Mouse (Mus musculus) liver, embryonic 15.5 days (tissue): ENCODE measurements around the gene Gas2. TPM values are rescaled to one million over a fixed set of nuclear protein-coding genes. Genes with fewer than 3 reads are reported as not detected.

Source experiments
- ATAC-seq: fragments of 200-750 bp; cut with Nextera tagmentation; 2 replicates; pipeline ENCODE4 v1.8.0; 2017; ENCODE audit warnings: moderate number of reproducible peaks, mild to moderate bottlenecking, moderate library complexity; ENCODE audit not compliant: insufficient read depth
- H3K27ac ChIP-seq: fragments of 300-500 bp; sonication (generic); replicated peaks from 2 replicates; pipeline ENCODE4 v1.5.1; 2015; ENCODE audit warnings: mild to moderate bottlenecking, inconsistent platforms
- H3K27me3 ChIP-seq: fragments of 300-500 bp; sonication (generic); 2 replicates; pipeline ENCODE4 v1.6.1; 2015; ENCODE audit warnings: mild to moderate bottlenecking, inconsistent platforms
- H3K36me3 ChIP-seq: fragments of 300-500 bp; sonication (generic); replicated peaks from 2 replicates; pipeline ENCODE4 v1.6.1; 2015; ENCODE audit warnings: moderate library complexity, mild to moderate bottlenecking, inconsistent platforms
- H3K4me1 ChIP-seq: fragments of 300-500 bp; sonication (generic); replicated peaks from 2 replicates; pipeline ENCODE4 v1.6.1; 2015; ENCODE audit warnings: inconsistent platforms
- H3K4me2 ChIP-seq: fragments of 300-500 bp; sonication (generic); 2 replicates; pipeline ENCODE4 v1.6.1; 2015; ENCODE audit warnings: moderate library complexity, mild to moderate bottlenecking, inconsistent platforms
- H3K4me3 ChIP-seq: fragments of 300-500 bp; sonication (generic); replicated peaks from 2 replicates; pipeline ENCODE4 v1.5.1; 2015; ENCODE audit warnings: mild to moderate bottlenecking, inconsistent platforms
- H3K9ac ChIP-seq: fragments of 300-500 bp; sonication (generic); 2 replicates; pipeline ENCODE4 v1.6.1; 2015; ENCODE audit warnings: moderate library complexity, mild to moderate bottlenecking, inconsistent platforms
- H3K9me3 ChIP-seq: fragments of 300-500 bp; sonication (generic); replicated peaks from 2 replicates; pipeline ENCODE4 v1.6.1; 2016; ENCODE audit warnings: inconsistent platforms
- WGBS: fragments of 180-500 bp; shearing (Covaris S2); methylation state at CpG from one replicate; pipeline ENCODE4 v1.1.7; 2015; ENCODE audit warnings: mixed read lengths; ENCODE audit not compliant: insufficient replicate concordance; 5-methylcytosine and 5-hydroxymethylcytosine counted together
- polyA plus RNA-seq: library from polyadenylated mRNA; unstranded; fragments of >200 nt; fragmentation: Nextera tagmentation; extraction: Ambion mirVana; gene quantifications from 2 replicates; pipeline ENCODE4 v1.2.1, GENCODE M21; 2015

Gas2 gene
- polyA plus RNA-seq, 1 experiment from 2014 or later = 5.6 TPM

DNA sequence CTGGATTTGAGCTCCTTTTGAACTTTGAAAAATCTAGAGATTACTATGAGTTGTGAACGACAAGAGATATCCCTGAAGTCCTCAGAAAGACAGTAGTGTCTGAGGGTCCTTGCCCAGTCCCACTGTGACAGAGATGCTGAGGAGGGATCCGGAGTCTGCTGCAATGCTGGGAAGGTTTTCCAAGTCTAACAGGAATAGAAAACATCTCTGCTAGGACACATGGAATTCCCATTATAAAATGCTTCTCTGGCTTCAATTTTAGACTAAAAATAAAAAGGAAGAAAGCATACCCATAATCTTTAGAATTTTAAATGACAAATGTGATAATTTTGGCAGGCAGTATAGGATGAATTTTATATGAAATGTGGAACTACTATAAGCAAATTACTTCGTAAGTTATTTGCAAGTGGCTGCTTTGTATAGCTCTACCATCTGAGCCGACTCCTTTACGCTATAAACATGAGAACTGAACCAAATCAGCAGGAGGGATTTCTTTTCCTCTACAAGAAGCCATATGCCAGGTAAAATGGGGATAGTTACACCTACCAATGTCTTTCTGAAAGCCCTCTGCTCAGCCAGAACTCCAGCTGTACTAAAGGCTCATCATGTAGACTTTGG, 9.8 kb upstream of the Gas2 start:
- H3K4me3 ChIP-seq = no peak overlapping the region
- no peak overlapping the region for H3K9ac ChIP-seq
- no peak overlapping the region for H3K27ac ChIP-seq
- H3K4me1 ChIP-seq = no peaks in the 10 kb centered on the region
- no peak for ATAC-seq
- H3K36me3 ChIP-seq = no peaks in the 10 kb centered on the region
- no peaks in the 10 kb centered on the region for H3K27me3 ChIP-seq
- H3K9me3 ChIP-seq = no peaks in the 10 kb centered on the region
- 72% methylated on average over 5 of the region's 5 CpGs for WGBS
- H3K4me2 ChIP-seq = no peak overlapping the region

DNA sequence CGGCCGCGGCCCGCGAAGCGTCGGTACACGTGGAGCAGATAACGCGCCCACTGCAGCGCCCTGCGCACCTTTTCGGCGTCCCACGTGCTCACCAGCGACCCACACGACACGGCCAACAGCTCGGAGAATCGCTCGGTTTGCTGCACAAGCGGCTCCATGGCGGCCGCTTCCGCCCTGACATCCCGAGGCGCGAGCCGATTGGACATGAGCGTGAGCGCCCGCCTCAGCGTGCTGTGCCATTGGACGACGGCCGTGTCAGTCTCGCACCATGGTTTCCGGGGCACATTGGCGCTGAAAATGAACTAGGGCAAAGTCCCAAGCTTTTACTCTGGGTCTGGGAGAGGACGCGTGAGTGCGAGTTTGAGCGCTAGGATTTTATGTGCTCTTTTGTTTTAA, 280 bp downstream of the Gas2 start, which contains the start of gene Fancf:
Gene Fancf, minus strand, starts transcription at position 171 of the 396 bp plus-strand sequence.
- Histone ChIP-seq H3K4me2 (peak within 1 kb of the TSS; percentile 91), H3K9ac (peak within 1 kb of the TSS; percentile 76), H3K4me3 (peak within 1 kb of the TSS; percentile 91), H3K27ac (peak within 1 kb of the TSS; percentile 93), H3K9me3 (no peaks in the 10 kb centered on the region), H3K4me1 (peaks cover 33% of the 10 kb centered on the region), H3K36me3 (peaks cover 22% of the 10 kb centered on the region), H3K27me3 (no peaks in the 10 kb centered on the region)
- WGBS = under 1% methylated on average over 43 of the region's 43 CpGs
- ATAC-seq = peak; percentile 98

DNA sequence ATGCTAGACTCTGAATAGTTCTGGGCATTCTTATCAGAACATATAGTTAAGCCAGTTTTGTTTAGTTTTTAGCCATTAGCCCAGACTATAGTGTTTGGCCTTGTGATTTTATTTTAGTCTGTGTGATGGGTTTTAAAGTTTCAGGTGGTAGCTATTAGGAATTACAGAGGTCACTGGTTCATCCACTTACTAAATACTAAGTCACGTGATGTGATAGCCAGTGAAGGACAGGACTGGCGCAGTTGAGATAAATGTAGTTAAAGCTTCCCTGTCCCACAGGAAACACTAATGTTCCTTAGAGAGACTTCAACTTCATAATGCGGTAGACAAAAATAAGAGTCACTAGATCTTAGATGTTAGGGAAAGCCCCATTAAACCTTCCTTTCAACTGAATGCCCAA, 1.0 kb downstream of the Gas2 start:
- H3K9ac ChIP-seq = peak overlapping the region; percentile 76

DNA sequence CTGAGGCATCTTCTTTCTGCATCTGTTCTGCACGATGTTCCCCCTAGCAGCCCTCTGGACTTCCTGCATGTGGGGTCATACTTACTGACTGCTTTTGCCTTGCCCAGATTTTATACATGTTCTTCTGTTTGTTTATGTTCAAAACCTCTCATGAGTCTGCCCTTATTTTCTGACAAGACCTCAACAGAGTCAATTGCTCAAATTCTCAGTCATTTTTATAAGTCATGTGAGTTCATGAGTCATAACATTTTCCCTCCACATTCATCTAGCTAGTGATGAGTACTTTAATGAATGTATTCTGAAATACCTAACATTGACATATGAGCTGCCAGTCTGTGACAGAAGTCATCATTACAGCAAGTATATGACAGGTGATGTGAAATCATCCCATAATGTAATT, 3.5 kb downstream of the Gas2 start:
- Histone ChIP-seq H3K4me2 (no peak overlapping the region), H3K27ac (no peak overlapping the region), H3K4me1 (peaks cover 25% of the 10 kb centered on the region), H3K4me3 (no peak overlapping the region), H3K36me3 (0 out of 2 replicates have a peak, but pooled peaks cover 13% of the 10 kb centered on the region), H3K27me3 (no peaks in the 10 kb centered on the region), H3K9me3 (no peaks in the 10 kb centered on the region), H3K9ac (no peak overlapping the region)
- ATAC-seq = no peak
- 54% methylated on average over 1 of the region's 1 CpGs for WGBS

More for the DNA sequence above, 1.0 kb downstream of the Gas2 start:
- no peak for ATAC-seq
- Histone ChIP-seq H3K4me1 (peaks cover 33% of the 10 kb centered on the region), H3K4me3 (peak overlapping the region; percentile 91), H3K4me2 (peak overlapping the region; percentile 91), H3K27me3 (no peaks in the 10 kb centered on the region), H3K9me3 (no peaks in the 10 kb centered on the region), H3K36me3 (peaks cover 18% of the 10 kb centered on the region; the same call in 1 of the 2 replicates), H3K27ac (peak overlapping the region; percentile 83; the same call in 1 of the 2 replicates)
- WGBS = 51% methylated on average over 3 of the region's 3 CpGs

DNA sequence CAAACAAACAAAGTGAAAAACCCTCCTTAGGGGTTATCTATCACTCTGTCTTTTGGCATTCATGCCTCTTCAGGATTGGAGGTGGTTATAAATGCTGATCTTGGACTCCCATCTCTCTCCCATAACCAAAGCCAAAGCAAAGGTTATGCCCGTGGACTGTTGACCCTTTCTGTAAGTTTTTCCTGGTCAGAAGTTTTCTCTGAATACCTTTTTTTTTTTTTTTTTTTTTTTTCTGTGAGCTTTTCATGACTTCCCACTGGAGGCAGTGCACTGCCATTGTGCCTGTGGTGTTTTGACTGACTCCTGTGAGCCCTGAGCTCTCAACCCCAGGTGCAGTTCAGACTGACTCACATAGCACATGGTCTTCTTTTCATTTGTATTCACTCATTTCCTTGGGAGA, 6.2 kb downstream of the Gas2 start:
- H3K36me3 ChIP-seq = 0 out of 2 replicates have a peak, but pooled peaks cover 13% of the 10 kb centered on the region
- no peak overlapping the region for H3K4me3 ChIP-seq
- no peak overlapping the region for H3K27ac ChIP-seq
- H3K9me3 ChIP-seq = no peaks in the 10 kb centered on the region
- ATAC-seq = no peak
- peaks cover 11% of the 10 kb centered on the region for H3K4me1 ChIP-seq
- no peaks in the 10 kb centered on the region for H3K27me3 ChIP-seq
- WGBS = 57% methylated on average over 1 of the region's 1 CpGs
- H3K4me2 ChIP-seq = no peak overlapping the region
- no peak overlapping the region for H3K9ac ChIP-seq

DNA sequence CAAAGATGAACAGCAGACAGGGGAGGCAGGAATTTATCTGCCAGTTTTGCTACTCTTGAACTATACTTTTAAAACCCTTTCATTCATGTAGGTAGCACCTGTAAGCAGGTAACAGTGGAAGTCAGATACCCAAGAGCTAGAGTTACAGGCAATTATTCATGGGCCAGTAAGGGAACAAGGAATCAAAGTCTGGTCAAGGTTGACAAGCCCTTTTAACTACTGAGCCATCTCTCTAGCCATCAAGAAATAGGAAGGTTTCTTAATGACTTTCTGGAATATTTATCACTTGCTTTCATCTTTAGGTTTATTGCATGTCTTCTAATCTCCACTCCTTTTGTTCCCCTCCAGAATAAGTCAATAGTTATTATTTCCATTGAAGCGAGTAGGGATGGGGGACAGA, 10.2 kb downstream of the Gas2 start:
- WGBS = 46% methylated on average over 1 of the region's 1 CpGs
- ATAC-seq = no peak
- H3K27me3 ChIP-seq = no peaks in the 10 kb centered on the region

DNA sequence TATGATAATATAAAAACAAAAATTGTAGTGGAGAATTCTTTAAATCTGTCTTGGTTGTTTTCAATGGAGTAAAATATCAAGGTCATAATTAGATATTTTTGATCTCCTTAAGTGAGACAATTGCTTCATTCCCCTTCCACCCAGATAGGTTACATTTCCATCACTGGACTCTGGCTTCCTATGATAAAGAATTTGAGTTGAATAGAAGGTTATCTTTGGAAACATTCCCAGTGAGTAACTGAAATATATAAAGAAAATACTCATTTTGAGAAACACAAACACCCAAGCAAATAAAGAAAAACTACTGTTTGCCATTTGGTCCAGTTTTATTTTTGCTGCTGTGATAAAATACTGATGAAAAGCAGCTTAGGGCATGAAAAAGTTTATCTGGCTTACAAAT, 10.8 kb downstream of the Gas2 start:
- Histone ChIP-seq H3K27ac (no peak overlapping the region), H3K27me3 (no peaks in the 10 kb centered on the region), H3K36me3 (0 out of 2 replicates have a peak, but pooled peaks cover 3% of the 10 kb centered on the region), H3K9ac (no peak overlapping the region), H3K9me3 (no peaks in the 10 kb centered on the region), H3K4me3 (no peak overlapping the region), H3K4me1 (no peaks in the 10 kb centered on the region), H3K4me2 (no peak overlapping the region)
- ATAC-seq = no peak

More for the DNA sequence above, 10.2 kb downstream of the Gas2 start:
- no peaks in the 10 kb centered on the region for H3K4me1 ChIP-seq
- no peak overlapping the region for H3K4me2 ChIP-seq
- no peak overlapping the region for H3K4me3 ChIP-seq
- no peaks in the 10 kb centered on the region for H3K9me3 ChIP-seq
- no peak overlapping the region for H3K9ac ChIP-seq
- no peak overlapping the region for H3K27ac ChIP-seq
- H3K36me3 ChIP-seq = 0 out of 2 replicates have a peak, but pooled peaks cover 5% of the 10 kb centered on the region

DNA sequence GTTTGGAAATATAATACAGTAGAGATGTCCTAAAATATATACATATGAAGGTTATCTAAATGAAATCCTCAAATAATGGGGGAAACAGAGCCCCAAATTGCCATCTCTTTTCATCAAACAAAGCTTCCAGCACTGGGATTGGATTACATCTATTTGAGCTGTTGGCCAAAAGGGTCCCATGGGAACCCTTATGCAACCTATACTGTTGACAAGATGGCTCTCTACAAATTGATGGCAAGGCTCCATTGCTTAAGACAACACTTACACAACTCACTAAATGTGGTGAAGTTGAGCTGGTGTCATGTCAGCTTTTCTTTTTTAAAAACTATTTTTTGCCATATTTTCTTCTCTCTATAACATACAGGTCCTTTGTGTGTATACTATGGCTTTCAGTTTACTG, 14.5 kb downstream of the Gas2 start:
- H3K27ac ChIP-seq = no peak overlapping the region

DNA sequence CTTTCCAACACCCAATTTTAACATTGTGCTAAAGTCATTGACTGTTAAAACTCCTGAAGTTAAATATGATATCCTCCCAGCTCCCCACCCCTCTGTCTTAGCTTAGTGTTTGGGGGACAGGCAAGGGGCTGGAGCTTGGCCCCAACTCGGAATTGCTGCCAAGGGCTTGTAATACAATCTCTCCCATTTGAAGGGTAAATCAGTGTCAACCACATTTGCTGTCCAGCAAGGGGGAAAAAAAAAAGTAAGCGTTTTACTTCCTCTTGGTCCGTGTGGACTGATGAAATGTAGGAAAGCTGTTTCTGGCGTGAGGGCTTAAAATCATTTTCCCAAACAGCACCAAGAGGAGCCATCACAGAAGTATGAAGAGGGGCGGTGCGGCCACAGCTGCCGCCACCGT, 16.9 kb downstream of the Gas2 start:
- WGBS = 6% methylated on average over 8 of the region's 8 CpGs
- no peak for ATAC-seq
- Histone ChIP-seq H3K4me3 (peak overlapping the region; percentile 39), H3K4me1 (peaks cover 10% of the 10 kb centered on the region; the same call in 1 of the 2 replicates), H3K27ac (no peak overlapping the region), H3K9me3 (no peaks in the 10 kb centered on the region), H3K4me2 (peak overlapping the region; percentile 66), H3K27me3 (0 out of 2 replicates have a peak, but pooled peaks cover 5% of the 10 kb centered on the region), H3K36me3 (no peaks in the 10 kb centered on the region), H3K9ac (no peak overlapping the region)

More for the DNA sequence above, 14.5 kb downstream of the Gas2 start:
- Histone ChIP-seq H3K36me3 (no peaks in the 10 kb centered on the region), H3K4me2 (no peak overlapping the region), H3K4me1 (peaks cover 10% of the 10 kb centered on the region; the same call in 1 of the 2 replicates), H3K9ac (no peak overlapping the region), H3K27me3 (0 out of 2 replicates have a peak, but pooled peaks cover 5% of the 10 kb centered on the region), H3K4me3 (no peak overlapping the region), H3K9me3 (no peaks in the 10 kb centered on the region)
- no peak for ATAC-seq

DNA sequence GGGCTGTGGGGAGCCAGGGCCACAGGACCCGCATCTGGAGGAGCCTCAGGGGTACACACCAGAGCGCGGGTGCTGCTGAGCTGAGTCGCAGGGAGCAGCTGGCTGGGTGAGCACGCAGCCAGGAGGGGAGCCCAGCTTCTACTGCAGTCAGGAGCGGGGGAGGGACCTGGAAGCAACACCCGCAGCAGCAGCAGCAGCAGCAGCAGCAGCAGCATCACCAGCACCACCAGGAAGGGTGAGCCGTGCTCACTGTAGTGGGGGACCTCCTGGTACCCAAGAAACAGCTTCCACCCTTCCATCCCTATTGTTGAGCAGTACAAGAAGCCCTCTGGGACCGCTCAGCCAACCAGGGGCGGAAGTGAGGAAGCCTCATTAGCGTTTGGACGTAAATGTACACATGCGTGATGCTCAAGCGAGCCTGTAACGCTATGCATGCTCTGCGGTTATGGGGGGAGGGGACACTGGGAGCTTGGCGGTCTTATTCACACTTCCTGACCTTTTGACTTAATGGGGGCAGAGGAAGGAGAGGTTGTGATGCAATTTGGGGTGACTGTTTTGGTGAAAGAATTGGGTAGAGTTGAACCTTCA, 17.4 kb downstream of the Gas2 start:
- ATAC-seq = peak; percentile 49; the same call in 1 of the 2 replicates
- WGBS = under 1% methylated on average over 17 of the region's 17 CpGs
- Histone ChIP-seq H3K4me1 (peaks cover 10% of the 10 kb centered on the region; the same call in 1 of the 2 replicates), H3K36me3 (no peaks in the 10 kb centered on the region), H3K4me2 (peak overlapping the region; percentile 66), H3K27ac (no peak overlapping the region), H3K27me3 (0 out of 2 replicates have a peak, but pooled peaks cover 5% of the 10 kb centered on the region), H3K4me3 (peak overlapping the region; percentile 39), H3K9me3 (no peaks in the 10 kb centered on the region), H3K9ac (no peak overlapping the region)

DNA sequence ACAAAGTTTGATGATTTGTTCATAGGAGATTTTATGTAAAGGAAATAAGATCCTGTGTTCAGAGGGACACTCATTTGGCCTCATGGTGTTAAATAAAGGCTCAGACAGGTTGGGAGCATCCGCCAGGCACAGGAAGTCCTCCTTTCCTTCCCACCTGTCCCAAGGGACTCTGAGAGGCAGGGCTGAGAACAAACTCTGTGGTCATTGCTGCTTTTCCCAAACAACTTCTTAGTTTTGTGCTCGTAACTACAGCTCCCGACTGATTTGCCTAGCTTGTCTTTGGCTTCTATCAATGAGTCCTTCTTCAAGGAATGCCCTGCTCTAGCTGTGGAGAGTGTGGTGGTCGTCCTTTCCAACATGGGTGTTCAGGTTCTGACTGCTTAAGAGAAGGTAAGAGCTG, 18.3 kb downstream of the Gas2 start:
- Histone ChIP-seq H3K36me3 (no peaks in the 10 kb centered on the region), H3K4me2 (no peak overlapping the region), H3K27ac (no peak overlapping the region), H3K4me1 (peaks cover 10% of the 10 kb centered on the region; the same call in 1 of the 2 replicates), H3K9me3 (no peaks in the 10 kb centered on the region), H3K27me3 (0 out of 2 replicates have a peak, but pooled peaks cover 5% of the 10 kb centered on the region), H3K4me3 (no peak overlapping the region), H3K9ac (no peak overlapping the region)
- 52% methylated on average over 4 of the region's 4 CpGs for WGBS
- ATAC-seq = no peak
